Mouse (Mus musculus) small intestine, adult 2 months (tissue): Measurements from ENCODE around the gene Tmem63a.

ENCODE experiments used
- CTCF ChIP-seq: fragments of 200-500 bp; IDR thresholded peaks from 2 replicates; pipeline ENCODE4 v1.5.1; 2012; ENCODE audit warnings: low read depth, mild to moderate bottlenecking, control low read depth, inconsistent platforms, low read length, moderate library complexity, mixed read lengths; ENCODE audit not compliant: insufficient replicate concordance, insufficient read length; ENCODE audit errors: extremely low read depth
- POLR2A ChIP-seq: fragments of 200-500 bp; IDR thresholded peaks from 2 replicates; pipeline ENCODE4 v1.6.1; 2012; ENCODE audit warnings: low read depth, mild to moderate bottlenecking, control low read depth, inconsistent platforms, low read length, moderate library complexity

DNA sequence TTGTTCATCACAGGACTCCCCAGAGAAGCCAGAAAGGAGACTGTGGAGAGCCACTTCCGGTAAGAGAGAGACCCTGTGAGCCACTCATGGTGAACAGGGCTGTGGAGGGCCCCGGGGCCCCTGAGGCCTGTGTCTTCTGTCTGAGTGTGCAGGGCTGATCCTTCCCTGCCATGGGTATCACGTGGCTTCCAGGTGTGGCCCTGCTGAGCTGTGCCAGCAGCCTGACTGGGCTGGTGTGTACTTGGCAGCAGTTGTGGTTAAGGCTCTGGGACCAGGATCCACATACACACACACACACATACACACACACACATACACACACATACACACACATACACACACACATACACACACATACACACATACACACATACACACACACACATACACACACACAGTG is 15.8 kb downstream of the Tmem63a start:
- no peak for TF ChIP-seq CTCF
- TF ChIP-seq POLR2A, result no peak
